Mouse (Mus musculus): ENCODE measurements around the gene 2010111I01Rik. TPM values are rescaled to one million over a fixed set of nuclear protein-coding genes. Genes with fewer than 3 reads are reported as not detected.

The 2010111I01Rik gene
- polyA plus RNA-seq, 2 experiments: 10.7 to 13.6 TPM

DNA sequence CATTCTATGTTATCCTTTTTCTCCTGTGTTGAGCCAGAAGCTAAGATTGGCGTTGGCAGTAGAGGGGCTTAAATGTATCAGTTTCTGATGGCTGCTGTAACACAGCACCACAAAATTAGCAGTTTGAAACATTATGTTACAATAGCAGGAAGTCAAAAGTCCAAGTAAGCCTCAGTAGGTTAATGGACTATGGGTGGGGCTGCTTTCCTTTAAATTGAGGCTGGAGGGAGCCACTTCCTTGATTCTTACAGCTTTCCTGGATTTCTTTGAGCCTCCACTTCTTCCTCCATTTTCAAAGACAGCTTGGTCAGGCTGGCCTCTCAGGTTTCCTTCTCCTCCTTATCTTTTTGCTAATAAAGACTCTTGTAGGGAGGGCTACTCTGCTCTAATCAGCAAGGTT is 304.1 kb downstream of the 2010111I01Rik start:
- WGBS (ENCODE audit: insufficient replicate concordance): 61% methylated on average over 1 of the region's 1 CpGs
- Histone ChIP-seq H3K27ac (no peak overlapping the region), H3K4me3 (ENCODE audit: insufficient read depth in 1 of 2, low read depth in 2 of 2, low read length in 2 of 2) (no peak overlapping the region), H3K4me2 (ENCODE audit: low read depth) (no peak overlapping the region), H3K27me3 (ENCODE audit: control insufficient read depth, insufficient read depth, low read length) (no peaks in the 10 kb centered on the region), H3K4me1 (replicated peaks; ENCODE audit: control insufficient read depth in 2 of 2, insufficient read depth in 2 of 2, low read length in 1 of 2) (peaks cover 0 to 17% of the 10 kb centered on the region in 2 experiments; a peak in 2 of 4 replicates), H3K9me3 (ENCODE audit: control insufficient read depth, low read length) (no peaks in the 10 kb centered on the region), H3K9ac (replicated peaks) (no peak overlapping the region), H3K36me3 (replicated peaks; ENCODE audit: control insufficient read depth, insufficient read depth, low read depth) (no peaks in the 10 kb centered on the region)
- TF ChIP-seq CTCF (IDR thresholded peaks at IDR 0.05; ENCODE audit: low read depth) (no peak), EP300 (IDR thresholded peaks at IDR 0.05; ENCODE audit: low read depth) (no peak)
- DNase-seq (ENCODE audit: low read depth in 3 of 3, low spot score in 3 of 3): no peak
- ATAC-seq (ENCODE audit: insufficient read depth): no peak

- H3K9ac ChIP-seq (replicated peaks): no peak overlapping the region
- 70% methylated on average over 5 of the region's 5 CpGs for WGBS (ENCODE audit: insufficient replicate concordance)
- H3K36me3 ChIP-seq (replicated peaks; ENCODE audit: control insufficient read depth, insufficient read depth, low read depth): no peaks in the 10 kb centered on the region
- H3K27me3 ChIP-seq (ENCODE audit: control insufficient read depth, insufficient read depth, low read length): no peaks in the 10 kb centered on the region
- no peak overlapping the region for H3K4me3 ChIP-seq (ENCODE audit: insufficient read depth in 1 of 2, low read depth in 2 of 2, low read length in 2 of 2)
- DNase-seq (ENCODE audit: low read depth in 3 of 3, low spot score in 3 of 3) (no peak), ATAC-seq (ENCODE audit: insufficient read depth) (no peak)
- TF ChIP-seq CTCF (IDR thresholded peaks at IDR 0.05; ENCODE audit: low read depth): no peak
- TF ChIP-seq EP300 (IDR thresholded peaks at IDR 0.05; ENCODE audit: low read depth): no peak
- H3K9me3 ChIP-seq (ENCODE audit: control insufficient read depth, low read length): no peaks in the 10 kb centered on the region
- H3K27ac ChIP-seq: no peak overlapping the region
- H3K4me2 ChIP-seq (ENCODE audit: low read depth): no peak overlapping the region
- peaks cover 0 to 17% of the 10 kb centered on the region in 2 experiments; a peak in 2 of 4 replicates for H3K4me1 ChIP-seq (replicated peaks; ENCODE audit: control insufficient read depth in 2 of 2, insufficient read depth in 2 of 2, low read length in 1 of 2)
Observed at GRCm38 (mm10) chr13:63270191-63270590, 305.5 kb downstream of the 2010111I01Rik start.

- no peak for DNase-seq (ENCODE audit: low read depth in 3 of 3, low spot score in 3 of 3)
- ATAC-seq (ENCODE audit: insufficient read depth): no peak
- H3K4me1 ChIP-seq (replicated peaks; ENCODE audit: control insufficient read depth in 2 of 2, insufficient read depth in 2 of 2, low read length in 1 of 2): peaks cover 0 to 20% of the 10 kb centered on the region in 2 experiments; a peak in 2 of 4 replicates
- H3K4me3 ChIP-seq (ENCODE audit: insufficient read depth in 1 of 2, low read depth in 2 of 2, low read length in 2 of 2): peak overlapping the region; percentile 17 to 38
- no peak for TF ChIP-seq EP300 (IDR thresholded peaks at IDR 0.05; ENCODE audit: low read depth)
- TF ChIP-seq CTCF (IDR thresholded peaks at IDR 0.05; ENCODE audit: low read depth): no peak
- no peaks in the 10 kb centered on the region for H3K9me3 ChIP-seq (ENCODE audit: control insufficient read depth, low read length)
- WGBS (ENCODE audit: insufficient replicate concordance): 15% methylated on average over 16 of the region's 16 CpGs
- peak overlapping the region; percentile 50 for H3K4me2 ChIP-seq (ENCODE audit: low read depth)
- H3K9ac ChIP-seq (replicated peaks): no peak overlapping the region
- no peak overlapping the region for H3K27ac ChIP-seq
- no peaks in the 10 kb centered on the region for H3K36me3 ChIP-seq (replicated peaks; ENCODE audit: control insufficient read depth, insufficient read depth, low read depth)
- H3K27me3 ChIP-seq (ENCODE audit: control insufficient read depth, insufficient read depth, low read length): no peaks in the 10 kb centered on the region
Observed at GRCm38 (mm10) chr13:63272017-63272601, 307.4 kb downstream of the 2010111I01Rik start.

GRCm38 (mm10) chr13:63272602-63273229 is 308.0 kb downstream of the 2010111I01Rik start:
- no peak overlapping the region for H3K27ac ChIP-seq
- TF ChIP-seq EP300 (IDR thresholded peaks at IDR 0.05; ENCODE audit: low read depth) (no peak), CTCF (IDR thresholded peaks at IDR 0.05; ENCODE audit: low read depth) (no peak)
- ATAC-seq (ENCODE audit: insufficient read depth) (peak; percentile 87), DNase-seq (ENCODE audit: low read depth in 3 of 3, low spot score in 3 of 3) (peak; percentile 28 to 41 (median 36))
- H3K27me3 ChIP-seq (ENCODE audit: control insufficient read depth, insufficient read depth, low read length): no peaks in the 10 kb centered on the region
- H3K4me1 ChIP-seq (replicated peaks; ENCODE audit: control insufficient read depth in 2 of 2, insufficient read depth in 2 of 2, low read length in 1 of 2): peaks cover 0 to 22% of the 10 kb centered on the region in 2 experiments; a peak in 2 of 4 replicates
- H3K9ac ChIP-seq (replicated peaks): no peak overlapping the region
- no peaks in the 10 kb centered on the region for H3K9me3 ChIP-seq (ENCODE audit: control insufficient read depth, low read length)
- H3K36me3 ChIP-seq (replicated peaks; ENCODE audit: control insufficient read depth, insufficient read depth, low read depth): no peaks in the 10 kb centered on the region
- peak overlapping the region; percentile 36 to 57 for H3K4me3 ChIP-seq (ENCODE audit: insufficient read depth in 1 of 2, low read depth in 2 of 2, low read length in 2 of 2)
- WGBS (ENCODE audit: insufficient replicate concordance): 23% methylated on average over 27 of the region's 27 CpGs
- H3K4me2 ChIP-seq (ENCODE audit: low read depth): peak overlapping the region; percentile 50

GRCm38 (mm10) chr13:63273859-63274258 is 309.2 kb downstream of the 2010111I01Rik start:
- H3K9ac ChIP-seq (replicated peaks): no peak overlapping the region
- H3K4me3 ChIP-seq (ENCODE audit: insufficient read depth in 1 of 2, low read depth in 2 of 2, low read length in 2 of 2): peak overlapping the region; percentile 11 to 22; a peak in 2 of 4 replicates
- ATAC-seq (ENCODE audit: insufficient read depth) (no peak), DNase-seq (ENCODE audit: low read depth in 3 of 3, low spot score in 3 of 3) (no peak)
- H3K4me2 ChIP-seq (ENCODE audit: low read depth): peak overlapping the region; percentile 25
- TF ChIP-seq EP300 (IDR thresholded peaks at IDR 0.05; ENCODE audit: low read depth) (no peak), CTCF (IDR thresholded peaks at IDR 0.05; ENCODE audit: low read depth) (no peak)
- H3K27ac ChIP-seq: no peak overlapping the region
- no peaks in the 10 kb centered on the region for H3K36me3 ChIP-seq (replicated peaks; ENCODE audit: control insufficient read depth, insufficient read depth, low read depth)
- no peaks in the 10 kb centered on the region for H3K27me3 ChIP-seq (ENCODE audit: control insufficient read depth, insufficient read depth, low read length)
- H3K9me3 ChIP-seq (ENCODE audit: control insufficient read depth, low read length): no peaks in the 10 kb centered on the region
- H3K4me1 ChIP-seq (replicated peaks; ENCODE audit: control insufficient read depth in 2 of 2, insufficient read depth in 2 of 2, low read length in 1 of 2): peaks cover 0 to 25% of the 10 kb centered on the region in 2 experiments; a peak in 3 of 4 replicates
- 62% methylated on average over 2 of the region's 2 CpGs for WGBS (ENCODE audit: insufficient replicate concordance)

Measured in liver, embryonic 14.5 days (tissue).